Mouse (Mus musculus) cerebellum, adult 2 months (tissue): ENCODE data around the gene Acsbg2.
"Not testable (repeated sequence)": the region's sequence is repeated elsewhere in the genome, so short reads cannot be mapped to it uniquely, and the experiment has no call there.

Experiments used
- CTCF ChIP-seq: fragments of 200-500 bp; IDR thresholded peaks from 2 replicates; pipeline ENCODE4 v1.5.1; 2011; ENCODE audit warnings: low read depth, mild to moderate bottlenecking, control low read depth, low read length, moderate library complexity, borderline replicate concordance; ENCODE audit not compliant: insufficient read depth
- POLR2A ChIP-seq: fragments of 200-500 bp; IDR thresholded peaks from 2 replicates; pipeline ENCODE4 v1.6.1; 2011; ENCODE audit warnings: low read length, control low read depth, borderline replicate concordance; ENCODE audit not compliant: insufficient read depth

DNA sequence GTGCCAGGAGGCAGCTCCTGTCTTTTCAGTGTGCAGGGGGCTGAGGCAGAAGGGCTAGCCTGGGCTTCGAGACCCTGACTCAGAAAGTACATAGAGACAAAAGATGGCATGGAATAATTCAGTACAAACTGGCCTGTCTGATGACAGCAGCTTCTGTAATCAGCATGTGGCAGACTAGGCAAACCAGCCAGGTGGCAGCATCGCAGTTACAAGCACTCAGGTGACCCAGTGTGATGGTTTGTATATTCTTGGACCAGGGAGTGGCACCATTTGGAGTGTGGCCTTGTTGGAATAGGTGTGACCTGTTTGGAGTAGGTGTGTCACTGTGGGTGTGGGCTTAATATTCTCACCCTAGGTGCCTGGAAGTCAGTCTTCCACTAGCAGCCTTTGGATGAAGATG, 35.5 kb upstream of the Acsbg2 start:
- not testable (repeated sequence) for TF ChIP-seq CTCF, POLR2A
